Mouse (Mus musculus) Patski (cell line): Measurements from ENCODE around the gene Adamts14. TPM values are rescaled to one million over a fixed set of nuclear protein-coding genes. Genes with fewer than 3 reads are reported as not detected.

Experiments
- ATAC-seq: fragments of 100-300 bp; one replicate; pipeline ENCODE4 v1.8.0; 2021
- CTCF ChIA-PET: fragments of 350-600 bp; sonication (Branson Sonifier 250); formaldehyde crosslinking; loops from one replicate; lab custom pipeline; 2022; ENCODE audit warnings: inconsistent platforms; lab: Charles Lee
- POLR2A ChIA-PET: fragments of 350-600 bp; sonication (Branson Sonifier 250); formaldehyde crosslinking; loops from one replicate; lab custom pipeline; 2022; ENCODE audit warnings: antibody characterized with exemption, inconsistent platforms; lab: Charles Lee
- DNase-seq: peaks from one replicate; pipeline ENCODE4 v3.0.0-alpha.2; 2011; ENCODE audit warnings: low read depth, low spot score
- H3K27me3 ChIP-seq: fragments of 371-371 bp; one replicate; pipeline ENCODE4 v1.5.1; 2021
- CTCF ChIP-seq: fragments of 100-300 bp; IDR thresholded peaks from one replicate; pipeline ENCODE4 v1.5.1; 2021
- in situ Hi-C: fragments of 300-500 bp; cut with MboI; formaldehyde crosslinking; loops from 3 replicates; pipeline ENCODE4 v1.11.1; 2018; ENCODE audit warnings: low pct_unique_long_range_greater_than_20kb, mixed read lengths
- polyA plus RNA-seq: library from polyadenylated mRNA; unstranded; gene quantifications from one replicate; pipeline ENCODE4 v1.2.3, GENCODE M21; 2021

Gene Adamts14
- polyA plus RNA-seq, 1 experiment from 2014 or later, result 13.2 TPM

- ATAC-seq (no peak), DNase-seq (no peak)
- TF ChIP-seq CTCF, result no peak
- ChIA-PET POLR2A (no interaction called here), CTCF (no interaction called here)
- H3K27me3 ChIP-seq, result no peaks in the 10 kb centered on the region
- in situ Hi-C loops, result no loop called here
Observed at GRCm38 (mm10) chr10:61172496-61172895, 100.7 kb downstream of the Adamts14 start.

GRCm38 (mm10) chr10:61171654-61172053 lies 101.6 kb downstream of the Adamts14 start, which contains the start of gene Tbata:
Gene Tbata, plus strand, starts transcription at chr10:61171954.
- H3K27me3 ChIP-seq, result no peaks in the 10 kb centered on the region
- TF ChIP-seq CTCF, result no peak
- CTCF ChIA-PET, result no interaction called here
- in situ Hi-C loops, result no loop called here
- ATAC-seq, result no peak
- POLR2A ChIA-PET, result no interaction called here
- DNase-seq, result no peak

GRCm38 (mm10) chr10:61168393-61168792 lies 104.8 kb downstream of the Adamts14 start:
- TF ChIP-seq CTCF, result no peak
- ATAC-seq (no peak), DNase-seq (no peak)
- in situ Hi-C loops, result no loop called here
- POLR2A ChIA-PET, result interaction anchor here (1.2 kb wide), 1 partner anchor 215 kb away, joined by 3 read pairs; the partner anchor contains the start of gene Pald1
- H3K27me3 ChIP-seq, result no peaks in the 10 kb centered on the region
- CTCF ChIA-PET, result interaction anchor here (1.2 kb wide), 1 partner anchor 12 kb away, joined by 4 read pairs; no protein-coding TSS in a partner anchor

GRCm38 (mm10) chr10:61167333-61168096 lies 105.7 kb downstream of the Adamts14 start:
- no peak for TF ChIP-seq CTCF
- CTCF ChIA-PET, result no interaction called here
- no peaks in the 10 kb centered on the region for H3K27me3 ChIP-seq
- POLR2A ChIA-PET, result no interaction called here
- ATAC-seq, result no peak
- no peak for DNase-seq
- in situ Hi-C loops, result no loop called here

- in situ Hi-C loops, result no loop called here
- ATAC-seq (no peak), DNase-seq (no peak)
- no peak for TF ChIP-seq CTCF
- POLR2A ChIA-PET, result interaction anchor here (0.6 to 0.7 kb wide), 2 partner anchors 9 to 133 kb away, joined by 3 read pairs; no protein-coding TSS in a partner anchor
- no peaks in the 10 kb centered on the region for H3K27me3 ChIP-seq
- CTCF ChIA-PET, result no interaction called here
Observed at GRCm38 (mm10) chr10:61162366-61162765, 110.9 kb downstream of the Adamts14 start.

GRCm38 (mm10) chr10:61160671-61161070 lies 112.6 kb downstream of the Adamts14 start:
- DNase-seq, result no peak
- in situ Hi-C loops, result no loop called here
- POLR2A ChIA-PET, result no interaction called here
- no peaks in the 10 kb centered on the region for H3K27me3 ChIP-seq
- CTCF ChIA-PET, result interaction anchor here (1.0 to 1.1 kb wide), 2 partner anchors 13 kb away, joined by 3 read pairs; partner anchors contain the start of gene Sgpl1
- TF ChIP-seq CTCF, result no peak
- no peak for ATAC-seq

- POLR2A ChIA-PET, result no interaction called here
- no peak for ATAC-seq
- CTCF ChIA-PET, result no interaction called here
- no peak for DNase-seq
- H3K27me3 ChIP-seq, result no peaks in the 10 kb centered on the region
- TF ChIP-seq CTCF, result no peak
- in situ Hi-C loops, result no loop called here
Observed at GRCm38 (mm10) chr10:61160089-61160488, 113.1 kb downstream of the Adamts14 start.

- POLR2A ChIA-PET, result no interaction called here
- no peak for TF ChIP-seq CTCF
- CTCF ChIA-PET, result no interaction called here
- in situ Hi-C loops, result no loop called here
- DNase-seq (no peak), ATAC-seq (no peak)
- no peaks in the 10 kb centered on the region for H3K27me3 ChIP-seq
Observed at GRCm38 (mm10) chr10:61158594-61158993, 114.6 kb downstream of the Adamts14 start.

- no peaks in the 10 kb centered on the region for H3K27me3 ChIP-seq
- POLR2A ChIA-PET, result no interaction called here
- ATAC-seq (no peak), DNase-seq (no peak)
- no peak for TF ChIP-seq CTCF
- CTCF ChIA-PET, result interaction anchor here (1.0 kb wide), 1 partner anchor 12 kb away, joined by 4 read pairs; no protein-coding TSS in a partner anchor
- in situ Hi-C loops, result no loop called here
Observed at GRCm38 (mm10) chr10:61156453-61156852, 116.8 kb downstream of the Adamts14 start.

GRCm38 (mm10) chr10:61155611-61156010 lies 117.6 kb downstream of the Adamts14 start:
- TF ChIP-seq CTCF, result no peak
- DNase-seq (no peak), ATAC-seq (no peak)
- in situ Hi-C loops, result no loop called here
- H3K27me3 ChIP-seq, result no peaks in the 10 kb centered on the region
- ChIA-PET CTCF (interaction anchor here (1.0 kb wide), 1 partner anchor 13 kb away, joined by 4 read pairs; no protein-coding TSS in a partner anchor), POLR2A (no interaction called here)

- DNase-seq (no peak), ATAC-seq (no peak)
- H3K27me3 ChIP-seq, result no peaks in the 10 kb centered on the region
- CTCF ChIA-PET, result no interaction called here
- no peak for TF ChIP-seq CTCF
- POLR2A ChIA-PET, result interaction anchor here (1.2 kb wide), 1 partner anchor 10 kb away, joined by 3 read pairs; no protein-coding TSS in a partner anchor
- in situ Hi-C loops, result no loop called here
Observed at GRCm38 (mm10) chr10:61152131-61152530, 121.1 kb downstream of the Adamts14 start.
